Mouse (Mus musculus): ENCODE results near the gene Cd38.

- no peak for TF ChIP-seq CTCF (IDR thresholded peaks at IDR 0.05; ENCODE audit: insufficient read depth, low read length)
- no peak for TF ChIP-seq POLR2A (IDR thresholded peaks at IDR 0.05; ENCODE audit: borderline replicate concordance, extremely low read depth, low read depth, low read length)
Observed at GRCm38 (mm10) chr5:43822199-43822598, 46.2 kb upstream of the Cd38 start.

Data from lung, adult 2 months (tissue).